Mouse (Mus musculus) telencephalon, adult 2 months (tissue): ENCODE results near the gene Bicral.
"Not testable (repeated sequence)": the region's sequence is repeated elsewhere in the genome, so short reads cannot be mapped to it uniquely, and the experiment has no call there.

Experiments used
- DNase-seq: peaks from one replicate; pipeline ENCODE4 v3.0.0-alpha.2; 2011; ENCODE audit warnings: low read depth, low spot score

Gene Bicral

GRCm38 (mm10) chr17:46799680-46800079 is 58.6 kb downstream of the Bicral start:
- DNase-seq, result no peak

- no peak for DNase-seq
These were observed 60.9 kb downstream of the Bicral start for GRCm38 (mm10) chr17:46797386-46797785.

- DNase-seq, result no peak
These were observed 61.5 kb downstream of the Bicral start for GRCm38 (mm10) chr17:46796743-46797142.

- DNase-seq, result no peak
These were observed 65.3 kb downstream of the Bicral start for GRCm38 (mm10) chr17:46792963-46793362.

- DNase-seq, result not testable (repeated sequence)
These were observed 70.3 kb downstream of the Bicral start for GRCm38 (mm10) chr17:46787974-46788373.

- DNase-seq, result no peak
These were observed 71.3 kb downstream of the Bicral start for GRCm38 (mm10) chr17:46786952-46787351.

- no peak for DNase-seq
These were observed 75.1 kb downstream of the Bicral start for GRCm38 (mm10) chr17:46783222-46783565.

- peak; percentile 89 for DNase-seq
These were observed 75.7 kb downstream of the Bicral start, which contains the start of gene Rpl7l1 for GRCm38 (mm10) chr17:46782341-46783221. Rpl7l1 (minus strand) TSS chr17:46782672.

- no peak for DNase-seq
These were observed 76.4 kb downstream of the Bicral start for GRCm38 (mm10) chr17:46781876-46782275.

- DNase-seq, result no peak
These were observed 82.2 kb downstream of the Bicral start for GRCm38 (mm10) chr17:46776087-46776486.

GRCm38 (mm10) chr17:46775070-46775469 is 83.2 kb downstream of the Bicral start:
- no peak for DNase-seq

- no peak for DNase-seq
These were observed 84.2 kb downstream of the Bicral start for GRCm38 (mm10) chr17:46774131-46774472.

- DNase-seq, result peak; percentile 34
These were observed 84.8 kb downstream of the Bicral start for GRCm38 (mm10) chr17:46773278-46774130.

GRCm38 (mm10) chr17:46772404-46773277 is 85.6 kb downstream of the Bicral start, which contains the start of gene 2310039H08Rik:
2310039H08Rik (plus strand) TSS chr17:46772635.
- peak; percentile 92 for DNase-seq

- no peak for DNase-seq
These were observed 86.3 kb downstream of the Bicral start for GRCm38 (mm10) chr17:46772038-46772403.

- DNase-seq, result no peak
These were observed 86.7 kb downstream of the Bicral start for GRCm38 (mm10) chr17:46771616-46772015.

- no peak for DNase-seq
These were observed 87.3 kb downstream of the Bicral start for GRCm38 (mm10) chr17:46771025-46771424.

GRCm38 (mm10) chr17:46770546-46770945 is 87.7 kb downstream of the Bicral start:
- no peak for DNase-seq

- DNase-seq, result no peak
These were observed 90.4 kb downstream of the Bicral start for GRCm38 (mm10) chr17:46767868-46768267.

GRCm38 (mm10) chr17:46764916-46765315 is 93.4 kb downstream of the Bicral start:
- DNase-seq, result peak; percentile 75

- DNase-seq, result no peak
These were observed 94.7 kb downstream of the Bicral start, which contains the start of gene Ptcra for GRCm38 (mm10) chr17:46763544-46763943. Ptcra (minus strand) TSS chr17:46763712.
